18 mouse cellular contexts compared by ENCODE assay signal in genomic region chr7:63084351-63085003, GRCm38 (mm10).
DNase-seq lines count a peak whose midpoint lies in the region; ATAC-seq lines count a peak whose summit lies in the region.
"Had no signal": no experiment of that assay in that cellular context is flagged by ENCODE, and none has a peak within 500 bp of the region (broad histone marks: within the 10 kb centered on the region; RNA-seq: fewer than 3 reads in every experiment).

No protein-coding gene starts in this region.

- peak; percentile 46; the same call in 1 of the 2 replicates for ATAC-seq in hindbrain, embryonic 14.5 days (ENCODE audit: low FRiP score)
- peak; percentile 81 for ATAC-seq in neural tube, embryonic 11.5 days (ENCODE audit: insufficient read depth, low FRiP score, low TSS enrichment)
- peak; percentile 41; the same call in 1 of the 2 replicates for ATAC-seq in forebrain, embryonic 15.5 days (replicated peaks)
- ATAC-seq: intestine, embryonic 15.5 days had no signal

- H3K9me3 ChIP-seq in hindbrain, embryonic 14.5 days (ENCODE audit: control insufficient read depth, low read length), result no peaks in the 10 kb centered on the region
- H3K9me3 ChIP-seq in hindbrain, embryonic 10.5 days, result no peaks in the 10 kb centered on the region
- no peaks in the 10 kb centered on the region for H3K9me3 ChIP-seq in neural tube, embryonic 11.5 days (ENCODE audit: control insufficient read depth, low read length)
- no peaks in the 10 kb centered on the region for H3K9me3 ChIP-seq in forebrain, embryonic 15.5 days
- H3K9me3 ChIP-seq: embryonic facial prominence, embryonic 15.5 days; heart, embryonic 10.5 days; intestine, embryonic 15.5 days; kidney, embryonic 15.5 days; limb, embryonic 13.5 days had no signal

- H3K36me3 ChIP-seq in hindbrain, embryonic 14.5 days (replicated peaks; ENCODE audit: control insufficient read depth, insufficient read depth), result no peaks in the 10 kb centered on the region
- no peaks in the 10 kb centered on the region for H3K36me3 ChIP-seq in hindbrain, embryonic 10.5 days
- H3K36me3 ChIP-seq in neural tube, embryonic 11.5 days (ENCODE audit: control insufficient read depth, insufficient read depth, low read length), result no peaks in the 10 kb centered on the region
- H3K36me3 ChIP-seq in forebrain, embryonic 15.5 days, result no peaks in the 10 kb centered on the region
- H3K36me3 ChIP-seq: embryonic facial prominence, embryonic 15.5 days; heart, embryonic 10.5 days; intestine, embryonic 15.5 days; kidney, embryonic 15.5 days; limb, embryonic 13.5 days had no signal

- DNase-seq in hindbrain, embryonic 14.5 days (ENCODE audit: low spot score), result no peak
- no peak for DNase-seq in hindbrain, embryonic 10.5 days (ENCODE audit: low spot score)
- DNase-seq in neural tube, embryonic 11.5 days (ENCODE audit: low spot score), result peak; percentile 19
- DNase-seq in neural tube, embryonic 10.5 days (ENCODE audit: extremely low spot score, low spot score), result no peak
- DNase-seq in retina, postnatal 1 day, result peak; percentile 4
- no peak for DNase-seq in spleen, postnatal 14 days (ENCODE audit: low spot score in 2 of 2)
- DNase-seq in left cerebral cortex, postnatal 36 days (ENCODE audit: low spot score in 2 of 2), result no peak
- DNase-seq: cerebellum, postnatal 14 days; gastrocnemius, postnatal 25 days; heart, postnatal 14 days; thymus, postnatal 25 days had no signal

- no peak overlapping the region for H3K27ac ChIP-seq in hindbrain, embryonic 14.5 days
- no peak overlapping the region for H3K27ac ChIP-seq in hindbrain, embryonic 10.5 days
- no peak overlapping the region for H3K27ac ChIP-seq in neural tube, embryonic 11.5 days (ENCODE audit: low read depth, low read length)
- no peak overlapping the region for H3K27ac ChIP-seq in forebrain, embryonic 15.5 days (replicated peaks)
- H3K27ac ChIP-seq: embryonic facial prominence, embryonic 15.5 days; heart, embryonic 10.5 days; intestine, embryonic 15.5 days; kidney, embryonic 15.5 days; layer of hippocampus, adult 2 months; limb, embryonic 13.5 days had no signal

- no peak overlapping the region for H3K4me2 ChIP-seq in hindbrain, embryonic 14.5 days (replicated peaks)
- H3K4me2 ChIP-seq in neural tube, embryonic 11.5 days (ENCODE audit: low read depth), result no peak overlapping the region
- no peak overlapping the region for H3K4me2 ChIP-seq in forebrain, embryonic 15.5 days (replicated peaks)
- H3K4me2 ChIP-seq: embryonic facial prominence, embryonic 15.5 days; intestine, embryonic 15.5 days; kidney, embryonic 15.5 days; limb, embryonic 13.5 days had no signal

- no peaks in the 10 kb centered on the region for H3K27me3 ChIP-seq in hindbrain, embryonic 14.5 days (ENCODE audit: control insufficient read depth, insufficient read depth, low read length)
- H3K27me3 ChIP-seq in hindbrain, embryonic 10.5 days (ENCODE audit: insufficient read depth, poor library complexity, severe bottlenecking), result no peaks in the 10 kb centered on the region
- no peaks in the 10 kb centered on the region for H3K27me3 ChIP-seq in neural tube, embryonic 11.5 days (ENCODE audit: control insufficient read depth, insufficient read depth, low read length)
- no peaks in the 10 kb centered on the region for H3K27me3 ChIP-seq in forebrain, embryonic 15.5 days
- H3K27me3 ChIP-seq: embryonic facial prominence, embryonic 15.5 days; intestine, embryonic 15.5 days; kidney, embryonic 15.5 days; limb, embryonic 13.5 days had no signal

- H3K4me3 ChIP-seq in hindbrain, embryonic 14.5 days (replicated peaks; ENCODE audit: low read length), result no peak overlapping the region
- H3K4me3 ChIP-seq in hindbrain, embryonic 10.5 days, result no peak overlapping the region
- H3K4me3 ChIP-seq in neural tube, embryonic 11.5 days (ENCODE audit: low read depth, low read length), result no peak overlapping the region
- H3K4me3 ChIP-seq in forebrain, embryonic 15.5 days, result no peak overlapping the region
- H3K4me3 ChIP-seq: embryonic facial prominence, embryonic 15.5 days; heart, embryonic 10.5 days; intestine, embryonic 15.5 days; kidney, embryonic 15.5 days; layer of hippocampus, adult 2 months; limb, embryonic 13.5 days had no signal

- no peak overlapping the region for H3K9ac ChIP-seq in hindbrain, embryonic 14.5 days
- no peak overlapping the region for H3K9ac ChIP-seq in neural tube, embryonic 11.5 days (ENCODE audit: low read length)
- H3K9ac ChIP-seq in forebrain, embryonic 15.5 days (replicated peaks), result no peak overlapping the region
- H3K9ac ChIP-seq: embryonic facial prominence, embryonic 15.5 days; intestine, embryonic 15.5 days; kidney, embryonic 15.5 days; limb, embryonic 13.5 days had no signal

- no peaks in the 10 kb centered on the region for H3K4me1 ChIP-seq in hindbrain, embryonic 14.5 days (replicated peaks; ENCODE audit: control insufficient read depth, insufficient read depth, low read length)
- H3K4me1 ChIP-seq in hindbrain, embryonic 10.5 days (replicated peaks), result peaks cover 6% of the 10 kb centered on the region
- H3K4me1 ChIP-seq in neural tube, embryonic 11.5 days (ENCODE audit: control insufficient read depth, insufficient read depth, low read length), result no peaks in the 10 kb centered on the region
- peaks cover 5% of the 10 kb centered on the region; the same call in 1 of the 2 replicates for H3K4me1 ChIP-seq in forebrain, embryonic 15.5 days
- H3K4me1 ChIP-seq: embryonic facial prominence, embryonic 15.5 days; heart, embryonic 10.5 days; intestine, embryonic 15.5 days; kidney, embryonic 15.5 days; limb, embryonic 13.5 days had no signal

- intact Hi-C loops in left cerebral cortex, postnatal 36 days (cut with DNase I), result no loop called here

- 0% methylated on average over 1 of the region's 1 CpGs for WGBS in hindbrain, embryonic 14.5 days
- WGBS in hindbrain, embryonic 10.5 days, result 4% methylated on average over 1 of the region's 1 CpGs
- 0% methylated on average over 1 of the region's 1 CpGs for WGBS in neural tube, embryonic 11.5 days
- 0% methylated on average over 1 of the region's 1 CpGs for WGBS in forebrain, embryonic 15.5 days

Comparison
In these comparisons a context has a peak if more than half of its experiments do, and no peak if none do; other contexts are left out.
1. DNase-seq: peak in neural tube, embryonic 11.5 days (single experiment) and retina, postnatal 1 day (single experiment); none in hindbrain, embryonic 14.5 days (single experiment), hindbrain, embryonic 10.5 days (single experiment), neural tube, embryonic 10.5 days (single experiment), spleen, postnatal 14 days (0 of 2) and left cerebral cortex, postnatal 36 days (0 of 2).
2. Peak in every context shown above with its lines, with median percentiles within 50 percentile points of each other: ATAC-seq.